Mouse (Mus musculus) CH12.LX (cell line): ENCODE results near the gene Plekha7. TPM values are rescaled to one million over a fixed set of nuclear protein-coding genes. Genes with fewer than 3 reads are reported as not detected.

Experiments used
- DNase-seq: peaks from one replicate; pipeline ENCODE4 v3.0.0-alpha.2; 2013; ENCODE audit errors: extremely low read depth
- H3K27ac ChIP-seq: 2 replicates; pipeline ENCODE4 v1.5.1; 2012; ENCODE audit warnings: low read depth, mild to moderate bottlenecking, control low read depth, moderate library complexity; ENCODE audit not compliant: insufficient read depth
- H3K27me3 ChIP-seq: replicated peaks from 2 replicates; pipeline ENCODE3; 2012; ENCODE audit warnings: inconsistent platforms
- H3K36me3 ChIP-seq, 2 experiments: replicated peaks in 1 of 2; 2 replicates each; pipeline versions ENCODE3 to v1.6.1; 2012; ENCODE audit warnings: inconsistent platforms in 1 of 2, low read length in 1 of 2, mild to moderate bottlenecking in 1 of 2, mixed read lengths in 1 of 2, moderate library complexity in 1 of 2; ENCODE audit not compliant: control insufficient read depth in 1 of 2, insufficient read depth in 1 of 2
- H3K4me1 ChIP-seq, 2 experiments: 2 replicates each; pipeline ENCODE4 v1.6.1; 2012; ENCODE audit warnings: inconsistent platforms in 1 of 2, moderate library complexity in 1 of 2; ENCODE audit not compliant: insufficient read depth in 2 of 2, control insufficient read depth in 1 of 2
- H3K4me2 ChIP-seq: 2 replicates; pipeline ENCODE4 v1.6.1; 2012; ENCODE audit warnings: low read depth, mild to moderate bottlenecking, control low read depth; ENCODE audit not compliant: poor library complexity, insufficient read depth, severe bottlenecking
- H3K4me3 ChIP-seq, 3 experiments: fragments of 150-350 bp in 1 of 3; sonication (generic) in 1 of 3; replicated peaks in 1 of 3; 2 replicates each; pipeline versions ENCODE3 to v1.5.1; 2011 to 2012; ENCODE audit warnings: low read depth in 2 of 3, low read length in 2 of 3, mild to moderate bottlenecking in 2 of 3, moderate library complexity in 2 of 3, control low read depth in 1 of 3, improper control_type of control experiment in 1 of 3, inconsistent platforms in 1 of 3, mixed read lengths in 1 of 3; ENCODE audit not compliant: poor library complexity in 1 of 3
- H3K79me2 ChIP-seq: replicated peaks from 2 replicates; pipeline ENCODE4 v1.6.1; 2012; ENCODE audit warnings: mild to moderate bottlenecking, moderate library complexity; ENCODE audit not compliant: control insufficient read depth, poor library complexity, insufficient read depth, severe bottlenecking; ENCODE audit errors: extremely low read depth
- H3K9ac ChIP-seq: 2 replicates; pipeline ENCODE4 v1.6.1; 2012; ENCODE audit warnings: low read depth, mild to moderate bottlenecking, control low read depth, moderate library complexity; ENCODE audit not compliant: insufficient read depth
- H3K9me3 ChIP-seq: replicated peaks from 2 replicates; pipeline ENCODE3; 2012; ENCODE audit warnings: low read length, inconsistent platforms, mixed read lengths
- CTCF ChIP-seq, 2 experiments: IDR thresholded peaks in 1 of 2; conservative IDR thresholded peaks in 1 of 2; 2 replicates each; pipeline ENCODE4 v1.5.1; 2011 to 2012; ENCODE audit warnings: low read depth in 2 of 2, low read length in 2 of 2, improper control_type of control experiment in 1 of 2, inconsistent platforms in 1 of 2, mild to moderate bottlenecking in 1 of 2, moderate library complexity in 1 of 2
- E2F4 ChIP-seq: IDR thresholded peaks from 2 replicates; pipeline ENCODE4 v1.6.1; 2011; ENCODE audit warnings: low read depth, low read length, improper control_type of control experiment; ENCODE audit not compliant: insufficient replicate concordance
- ELF1 ChIP-seq: IDR thresholded peaks from 2 replicates; pipeline ENCODE4 v1.6.1; 2014; ENCODE audit warnings: low read depth, mild to moderate bottlenecking, inconsistent platforms, low read length, improper control_type of control experiment
- HCFC1 ChIP-seq: IDR thresholded peaks from 2 replicates; pipeline ENCODE4 v1.6.1; 2012; ENCODE audit warnings: low read depth, mild to moderate bottlenecking, inconsistent platforms, low read length, improper control_type of control experiment
- IRF4 ChIP-seq: IDR thresholded peaks from 2 replicates; pipeline ENCODE4 v1.6.1; 2014; ENCODE audit warnings: low read depth, mild to moderate bottlenecking, inconsistent platforms, low read length, improper control_type of control experiment
- JUN ChIP-seq: IDR thresholded peaks from 2 replicates; pipeline ENCODE4 v1.6.1; 2011; ENCODE audit warnings: low read depth, mild to moderate bottlenecking, low read length, improper control_type of control experiment, moderate library complexity; ENCODE audit not compliant: insufficient read depth
- KAT2A ChIP-seq: IDR thresholded peaks from 2 replicates; pipeline ENCODE4 v1.6.1; 2012; ENCODE audit warnings: low read length, improper control_type of control experiment, inconsistent platforms; ENCODE audit not compliant: insufficient replicate concordance
- MAFK ChIP-seq: IDR thresholded peaks from 2 replicates; pipeline ENCODE4 v1.6.1; 2011; ENCODE audit warnings: low read length, improper control_type of control experiment; ENCODE audit not compliant: insufficient replicate concordance
- MAX ChIP-seq: IDR thresholded peaks from 2 replicates; pipeline ENCODE4 v1.6.1; 2011; ENCODE audit warnings: low read length, improper control_type of control experiment
- MYC ChIP-seq: IDR thresholded peaks from 2 replicates; pipeline ENCODE4 v1.6.1; 2011; ENCODE audit warnings: low read depth, mild to moderate bottlenecking, improper control_type of control experiment, low read length
- NRF1 ChIP-seq: IDR thresholded peaks from 2 replicates; pipeline ENCODE4 v1.6.1; 2014; ENCODE audit warnings: low read depth, mild to moderate bottlenecking, inconsistent platforms, low read length, improper control_type of control experiment, moderate library complexity
- POLR2A ChIP-seq: IDR thresholded peaks from 2 replicates; pipeline ENCODE4 v1.6.1; 2011; ENCODE audit warnings: low read depth, mild to moderate bottlenecking, improper control_type of control experiment, low read length
- RAD21 ChIP-seq: IDR thresholded peaks from 2 replicates; pipeline ENCODE4 v1.6.1; 2011; ENCODE audit warnings: low read depth, mild to moderate bottlenecking, low read length, improper control_type of control experiment, moderate library complexity
- SIN3A ChIP-seq: IDR thresholded peaks from 2 replicates; pipeline ENCODE4 v1.6.1; 2012; ENCODE audit warnings: low read length, improper control_type of control experiment, inconsistent platforms
- TCF12 ChIP-seq: IDR thresholded peaks from 2 replicates; pipeline ENCODE4 v1.6.1; 2014; ENCODE audit warnings: low read depth, mild to moderate bottlenecking, inconsistent platforms, low read length, improper control_type of control experiment
- USF1 ChIP-seq: IDR thresholded peaks from 2 replicates; pipeline ENCODE4 v1.6.1; 2014; ENCODE audit warnings: low read depth, mild to moderate bottlenecking, inconsistent platforms, low read length, improper control_type of control experiment
- ZMIZ1 ChIP-seq: IDR thresholded peaks from 2 replicates; pipeline ENCODE4 v1.6.1; 2012; ENCODE audit warnings: low read depth, mild to moderate bottlenecking, inconsistent platforms, low read length, improper control_type of control experiment
- ZNF384 ChIP-seq: IDR thresholded peaks from 2 replicates; pipeline ENCODE4 v1.6.1; 2012; ENCODE audit warnings: low read depth, low read length, improper control_type of control experiment, inconsistent platforms
- dilution Hi-C: fragments of 300-500 bp; cut with MboI; formaldehyde crosslinking; loops from 2 replicates; pipeline ENCODE4 v1.14.3; 2020; ENCODE audit warnings: low sequenced_read_pairs; ENCODE audit not compliant: extremely low pct_unique_long_range_greater_than_20kb, extremely low pct_ligation_motif_present
- in situ Hi-C: fragments of 300-500 bp; cut with MboI; formaldehyde crosslinking; loops from 3 replicates; pipeline ENCODE4 v1.14.3; 2019; ENCODE audit warnings: low sequenced_read_pairs, low pct_ligation_motif_present, low pct_unique_long_range_greater_than_20kb, mixed read lengths
- polyA plus RNA-seq: library from polyadenylated mRNA; unstranded; fragments of >175 nt; gene quantifications from 2 replicates; pipeline ENCODE4 v1.2.1, GENCODE M21; 2012; ENCODE audit warnings: low read depth; ENCODE audit not compliant: insufficient read length
- total RNA-seq, 2 experiments: library from RNA; depleted of rRNA; stranded (reverse); fragments of 300-350 nt in 1 of 2; fragments of >200 nt in 1 of 2; gene quantifications; 2 replicates each; pipeline ENCODE4 v1.2.3; 2012 to 2014

The Plekha7 gene
- total and polyA plus RNA-seq, 3 experiments, result 0.59 to 1.5 (median 1.0) TPM

GRCm38 (mm10) chr7:116257953-116258352, 50.2 kb downstream of the Plekha7 start:
- DNase-seq, result no peak
- H3K9me3 ChIP-seq, result no peaks in the 10 kb centered on the region

GRCm38 (mm10) chr7:116255664-116256063, 52.5 kb downstream of the Plekha7 start:
- TF ChIP-seq MAX (no peak), POLR2A (no peak), USF1 (no peak), SIN3A (no peak), MAFK (no peak), ZMIZ1 (no peak), RAD21 (no peak), CTCF (conservative IDR thresholded peaks at IDR 0.05 in 1 of 2, IDR thresholded peaks at IDR 0.05 in 1 of 2; ENCODE audit: low read depth in 2 of 2, low read length in 2 of 2) (no peak), ELF1 (no peak), MYC (no peak), IRF4 (no peak), TCF12 (no peak), E2F4 (no peak), KAT2A (no peak)
- dilution Hi-C loops, result no loop called here
- H3K4me1 ChIP-seq, result no peaks in the 10 kb centered on the region
- H3K36me3 ChIP-seq, result no peaks in the 10 kb centered on the region
- H3K4me3 ChIP-seq, result no peak overlapping the region
- DNase-seq, result no peak
- H3K27me3 ChIP-seq, result peaks cover 14% of the 10 kb centered on the region
- no peaks in the 10 kb centered on the region for H3K9me3 ChIP-seq
- H3K4me2 ChIP-seq, result no peak overlapping the region
- H3K79me2 ChIP-seq, result no peaks in the 10 kb centered on the region
- H3K9ac ChIP-seq, result no peak overlapping the region
- in situ Hi-C loops, result loop anchor here (10.0 kb wide), 1 partner anchor 49 kb away; the partner anchor contains the start of gene Plekha7
- no peak overlapping the region for H3K27ac ChIP-seq

More at GRCm38 (mm10) chr7:116257953-116258352, 50.2 kb downstream of the Plekha7 start:
- no peaks in the 10 kb centered on the region for H3K79me2 ChIP-seq
- H3K4me2 ChIP-seq, result no peak overlapping the region
- in situ Hi-C loops, result loop anchor here (10.0 kb wide), 1 partner anchor 47 kb away; the partner anchor contains the start of gene Plekha7
- dilution Hi-C loops, result no loop called here
- no peak overlapping the region for H3K27ac ChIP-seq
- H3K27me3 ChIP-seq, result peaks cover 14% of the 10 kb centered on the region
- no peaks in the 10 kb centered on the region for H3K4me1 ChIP-seq
- no peaks in the 10 kb centered on the region for H3K36me3 ChIP-seq
- TF ChIP-seq ZNF384 (no peak), SIN3A (no peak), JUN (no peak), NRF1 (no peak), RAD21 (no peak), HCFC1 (no peak)
- no peak overlapping the region for H3K9ac ChIP-seq
- H3K4me3 ChIP-seq, result no peak overlapping the region
